Mouse (Mus musculus) neural tube, embryonic 14.5 days (tissue): ENCODE measurements around the gene Myo16. TPM values are rescaled to one million over a fixed set of nuclear protein-coding genes. Genes with fewer than 3 reads are reported as not detected.

ENCODE experiments used
- ATAC-seq: fragments of 200-750 bp; cut with Nextera tagmentation; 2 replicates; pipeline ENCODE4 v1.8.0; 2017; ENCODE audit warnings: low read depth, mild to moderate bottlenecking, moderate TSS enrichment, moderate library complexity
- H3K27ac ChIP-seq: fragments of 300-500 bp; sonication (generic); 2 replicates; pipeline ENCODE4 v1.5.1; 2014; ENCODE audit warnings: low read depth, mild to moderate bottlenecking, control low read depth, low read length, moderate library complexity, mixed read lengths
- H3K27me3 ChIP-seq: fragments of 300-500 bp; sonication (generic); 2 replicates; pipeline ENCODE4 v1.6.1; 2014; ENCODE audit warnings: low read length; ENCODE audit not compliant: control insufficient read depth, insufficient read depth
- H3K36me3 ChIP-seq: fragments of 300-500 bp; sonication (generic); 2 replicates; pipeline ENCODE4 v1.6.1; 2014; ENCODE audit warnings: low read length, mixed read lengths; ENCODE audit not compliant: control insufficient read depth, insufficient read depth
- H3K4me1 ChIP-seq: fragments of 300-500 bp; sonication (generic); 2 replicates; pipeline ENCODE4 v1.6.1; 2014; ENCODE audit warnings: low read length; ENCODE audit not compliant: control insufficient read depth, insufficient read depth
- H3K4me2 ChIP-seq: fragments of 300-500 bp; sonication (generic); 2 replicates; pipeline ENCODE4 v1.6.1; 2014; ENCODE audit warnings: mild to moderate bottlenecking, low read depth, low read length, control low read depth
- H3K4me3 ChIP-seq: fragments of 300-500 bp; sonication (generic); 2 replicates; pipeline ENCODE4 v1.5.1; 2014; ENCODE audit warnings: low read depth, low read length, control low read depth, mixed read lengths
- H3K9ac ChIP-seq: fragments of 300-500 bp; sonication (generic); replicated peaks from 2 replicates; pipeline ENCODE4 v1.6.1; 2014; ENCODE audit warnings: low read depth, mild to moderate bottlenecking, control low read depth, low read length, mixed read lengths
- H3K9me3 ChIP-seq: fragments of 300-500 bp; sonication (generic); 2 replicates; pipeline ENCODE4 v1.6.1; 2016; ENCODE audit warnings: low read length; ENCODE audit not compliant: control insufficient read depth
- WGBS: fragments of 180-500 bp; shearing (Covaris S2); extraction: QIAGEN DNeasy Blood & Tissue Kit; methylation state at CpG from one replicate; pipeline ENCODE4 v1.1.7; 2014; 5-methylcytosine and 5-hydroxymethylcytosine counted together
- polyA plus RNA-seq: library from polyadenylated mRNA; unstranded; fragments of >200 nt; fragmentation: Nextera tagmentation; extraction: Ambion mirVana; gene quantifications from 2 replicates; pipeline ENCODE4 v1.2.1, GENCODE M21; 2014

The Myo16 gene
- polyA plus RNA-seq, 1 experiment from 2014 or later, result 11.8 TPM

DNA sequence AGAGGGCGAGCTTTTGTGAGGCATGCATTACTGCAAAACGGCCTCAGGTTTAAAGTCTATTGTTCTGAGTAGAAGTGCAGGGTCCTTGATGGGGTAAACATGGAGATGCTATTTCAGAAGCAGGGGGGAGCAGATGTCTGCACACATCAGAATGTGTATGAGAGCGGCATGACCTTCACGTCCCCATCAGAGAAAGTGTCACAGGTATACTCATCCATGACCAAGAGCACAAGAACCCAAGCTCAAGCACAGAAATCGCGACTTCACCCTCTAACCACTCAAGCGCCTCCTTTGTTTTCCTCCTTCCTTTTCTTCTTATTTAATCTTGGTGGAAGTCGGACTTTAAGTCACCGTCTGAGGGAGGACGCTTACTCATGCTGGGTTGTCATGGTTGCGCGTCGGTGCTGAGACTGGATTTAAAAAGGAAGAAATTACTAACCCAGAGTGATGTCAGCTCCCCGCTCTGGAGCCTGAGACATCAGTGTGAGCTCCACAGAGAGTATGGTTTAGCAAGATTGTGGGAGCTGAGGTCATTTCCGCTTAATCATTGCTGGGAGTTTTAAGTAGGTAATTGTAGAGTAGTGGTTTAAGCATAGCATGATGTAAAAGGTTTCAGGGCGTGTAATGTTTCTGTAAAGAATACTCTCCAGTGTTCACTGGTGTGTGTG lies 381.0 kb downstream of the Myo16 start:
- no peak overlapping the region for H3K4me3 ChIP-seq
- ATAC-seq, result no peak
- 68% methylated on average over 16 of the region's 16 CpGs for WGBS
- no peak overlapping the region for H3K4me2 ChIP-seq
- H3K9ac ChIP-seq, result no peak overlapping the region
- H3K4me1 ChIP-seq, result no peaks in the 10 kb centered on the region
- no peaks in the 10 kb centered on the region for H3K36me3 ChIP-seq
- no peak overlapping the region for H3K27ac ChIP-seq
- no peaks in the 10 kb centered on the region for H3K27me3 ChIP-seq
- H3K9me3 ChIP-seq, result no peaks in the 10 kb centered on the region

GRCm38 (mm10) chr8:10538319-10538718 lies 384.6 kb downstream of the Myo16 start:
- 63% methylated on average over 6 of the region's 6 CpGs for WGBS
- Histone ChIP-seq H3K4me2 (no peak overlapping the region), H3K9ac (no peak overlapping the region), H3K27me3 (no peaks in the 10 kb centered on the region), H3K4me3 (no peak overlapping the region), H3K9me3 (no peaks in the 10 kb centered on the region), H3K36me3 (no peaks in the 10 kb centered on the region), H3K27ac (no peak overlapping the region), H3K4me1 (no peaks in the 10 kb centered on the region)
- no peak for ATAC-seq

- ATAC-seq, result no peak
- H3K4me1 ChIP-seq, result no peaks in the 10 kb centered on the region
- 84% methylated on average over 4 of the region's 4 CpGs for WGBS
Observed at GRCm38 (mm10) chr8:10539665-10540064, 386.0 kb downstream of the Myo16 start.

GRCm38 (mm10) chr8:10545890-10546289 lies 392.2 kb downstream of the Myo16 start:
- no peaks in the 10 kb centered on the region for H3K27me3 ChIP-seq
- no peaks in the 10 kb centered on the region for H3K9me3 ChIP-seq
- no peak overlapping the region for H3K4me3 ChIP-seq
- WGBS, result 82% methylated on average over 3 of the region's 3 CpGs
- no peak overlapping the region for H3K4me2 ChIP-seq
- no peaks in the 10 kb centered on the region for H3K36me3 ChIP-seq
- no peak for ATAC-seq
- H3K4me1 ChIP-seq, result no peaks in the 10 kb centered on the region
- H3K9ac ChIP-seq, result no peak overlapping the region
- no peak overlapping the region for H3K27ac ChIP-seq

More at GRCm38 (mm10) chr8:10539665-10540064, 386.0 kb downstream of the Myo16 start:
- H3K27ac ChIP-seq, result no peak overlapping the region
- H3K4me3 ChIP-seq, result no peak overlapping the region
- H3K9ac ChIP-seq, result no peak overlapping the region
- H3K36me3 ChIP-seq, result no peaks in the 10 kb centered on the region
- H3K9me3 ChIP-seq, result no peaks in the 10 kb centered on the region
- no peaks in the 10 kb centered on the region for H3K27me3 ChIP-seq
- H3K4me2 ChIP-seq, result no peak overlapping the region

- Histone ChIP-seq H3K4me3 (no peak overlapping the region), H3K27ac (no peak overlapping the region), H3K4me2 (no peak overlapping the region), H3K27me3 (no peaks in the 10 kb centered on the region), H3K9ac (no peak overlapping the region), H3K36me3 (no peaks in the 10 kb centered on the region), H3K4me1 (no peaks in the 10 kb centered on the region), H3K9me3 (no peaks in the 10 kb centered on the region)
- 91% methylated on average over 8 of the region's 8 CpGs for WGBS
- no peak for ATAC-seq
Observed at GRCm38 (mm10) chr8:10546519-10546918, 392.8 kb downstream of the Myo16 start.

DNA sequence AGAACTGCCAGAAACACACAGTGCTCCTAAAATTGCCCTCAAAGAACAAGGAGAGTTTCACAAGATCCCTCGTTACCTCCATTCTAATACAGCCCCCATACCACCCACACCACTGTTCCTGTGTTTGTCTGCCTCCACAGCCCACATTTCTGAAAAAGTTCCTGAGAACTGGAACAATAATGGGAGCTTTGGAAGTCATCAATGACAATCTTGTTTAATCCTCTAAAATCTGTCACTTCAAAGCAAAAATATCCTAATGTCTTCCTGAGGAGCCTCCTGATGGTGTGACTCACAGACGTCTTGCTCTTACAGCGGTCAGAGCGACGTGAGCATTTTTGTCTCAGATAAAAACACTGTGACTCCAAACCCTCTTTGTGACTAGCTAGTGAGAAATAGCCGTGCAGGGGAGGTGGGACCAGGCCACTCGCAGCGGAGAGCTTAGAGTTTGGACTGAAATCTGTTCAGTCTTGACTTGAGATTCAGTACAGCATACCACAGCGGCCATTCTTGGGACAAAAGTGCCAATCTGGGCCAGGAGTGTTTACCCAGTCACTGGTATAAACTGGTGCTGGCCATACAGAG lies 394.4 kb downstream of the Myo16 start:
- Histone ChIP-seq H3K4me2 (no peak overlapping the region), H3K9ac (no peak overlapping the region), H3K4me3 (no peak overlapping the region), H3K27ac (no peak overlapping the region), H3K27me3 (no peaks in the 10 kb centered on the region), H3K9me3 (no peaks in the 10 kb centered on the region), H3K4me1 (no peaks in the 10 kb centered on the region), H3K36me3 (no peaks in the 10 kb centered on the region)
- ATAC-seq, result no peak
- WGBS, result 80% methylated on average over 9 of the region's 9 CpGs

- Histone ChIP-seq H3K9me3 (no peaks in the 10 kb centered on the region), H3K27ac (no peak overlapping the region), H3K9ac (no peak overlapping the region), H3K4me3 (no peak overlapping the region), H3K4me1 (no peaks in the 10 kb centered on the region), H3K27me3 (no peaks in the 10 kb centered on the region), H3K4me2 (no peak overlapping the region), H3K36me3 (no peaks in the 10 kb centered on the region)
- no peak for ATAC-seq
- WGBS, result 92% methylated on average over 3 of the region's 3 CpGs
Observed at GRCm38 (mm10) chr8:10549434-10549833, 395.7 kb downstream of the Myo16 start.

DNA sequence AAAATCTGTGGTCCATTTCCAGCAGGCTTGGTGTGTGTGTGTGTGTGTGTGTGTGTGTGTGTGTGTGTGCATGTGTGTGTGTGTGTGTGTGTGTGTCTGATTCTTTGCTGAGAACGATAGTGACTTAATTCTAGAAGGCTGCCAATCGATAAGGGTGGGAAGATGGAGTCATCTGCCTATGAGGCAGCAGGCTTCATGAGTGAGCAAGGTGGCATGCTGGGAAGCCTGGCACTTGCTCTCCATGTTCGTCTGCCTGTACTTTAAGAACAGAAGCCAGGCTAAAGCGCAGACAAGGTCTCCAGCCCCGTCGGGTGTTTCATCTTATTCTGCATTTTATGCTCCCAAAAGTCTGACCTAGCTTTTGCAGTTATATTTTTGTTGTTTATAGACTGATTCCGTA lies 404.2 kb downstream of the Myo16 start:
- Histone ChIP-seq H3K27me3 (no peaks in the 10 kb centered on the region), H3K9me3 (no peaks in the 10 kb centered on the region), H3K9ac (no peak overlapping the region), H3K27ac (no peak overlapping the region), H3K36me3 (no peaks in the 10 kb centered on the region), H3K4me1 (peaks cover 6% of the 10 kb centered on the region; the same call in 1 of the 2 replicates), H3K4me2 (no peak overlapping the region), H3K4me3 (no peak overlapping the region)
- no peak for ATAC-seq
- WGBS, result 61% methylated on average over 7 of the region's 7 CpGs

GRCm38 (mm10) chr8:10559479-10559878 lies 405.8 kb downstream of the Myo16 start:
- no peak overlapping the region for H3K4me3 ChIP-seq
- H3K4me1 ChIP-seq, result peaks cover 6% of the 10 kb centered on the region; the same call in 1 of the 2 replicates
- no peaks in the 10 kb centered on the region for H3K9me3 ChIP-seq
- 87% methylated on average over 6 of the region's 6 CpGs for WGBS
- H3K27ac ChIP-seq, result no peak overlapping the region
- no peak overlapping the region for H3K4me2 ChIP-seq
- no peak for ATAC-seq
- no peaks in the 10 kb centered on the region for H3K27me3 ChIP-seq
- no peak overlapping the region for H3K9ac ChIP-seq
- no peaks in the 10 kb centered on the region for H3K36me3 ChIP-seq
